Mouse (Mus musculus) lung, embryonic 16.5 days (tissue): ENCODE results near the gene Zswim7. TPM values are rescaled to one million over a fixed set of nuclear protein-coding genes. Genes with fewer than 3 reads are reported as not detected.

ENCODE experiments used
- ATAC-seq: fragments of 200-750 bp; cut with Nextera tagmentation; 2 replicates; pipeline ENCODE4 v1.8.0; 2017; ENCODE audit warnings: low read depth, mild to moderate bottlenecking, moderate library complexity
- H3K27ac ChIP-seq: fragments of 300-500 bp; sonication (generic); 2 replicates; pipeline ENCODE4 v1.5.1; 2014; ENCODE audit warnings: mild to moderate bottlenecking, control low read depth, low read length
- H3K27me3 ChIP-seq: fragments of 300-500 bp; sonication (generic); 2 replicates; pipeline ENCODE4 v1.6.1; 2014; ENCODE audit warnings: low read depth, low read length, mixed read lengths; ENCODE audit not compliant: control insufficient read depth, insufficient read depth
- H3K36me3 ChIP-seq: fragments of 300-500 bp; sonication (generic); 2 replicates; pipeline ENCODE4 v1.6.1; 2014; ENCODE audit warnings: low read length; ENCODE audit not compliant: control insufficient read depth, insufficient read depth
- H3K4me1 ChIP-seq: fragments of 300-500 bp; sonication (generic); replicated peaks from 2 replicates; pipeline ENCODE4 v1.6.1; 2014; ENCODE audit warnings: low read length, mixed read lengths; ENCODE audit not compliant: control insufficient read depth, insufficient read depth
- H3K4me2 ChIP-seq: fragments of 300-500 bp; sonication (generic); 2 replicates; pipeline ENCODE4 v1.6.1; 2014; ENCODE audit warnings: low read depth, low read length, control low read depth
- H3K4me3 ChIP-seq: fragments of 300-500 bp; sonication (generic); 2 replicates; pipeline ENCODE4 v1.5.1; 2014; ENCODE audit warnings: mild to moderate bottlenecking, low read length, control low read depth
- H3K9ac ChIP-seq: fragments of 300-500 bp; sonication (generic); 2 replicates; pipeline ENCODE4 v1.6.1; 2014; ENCODE audit warnings: low read length, control low read depth
- H3K9me3 ChIP-seq: fragments of 300-500 bp; sonication (generic); 2 replicates; pipeline ENCODE4 v1.6.1; 2016; ENCODE audit warnings: low read length; ENCODE audit not compliant: control insufficient read depth
- WGBS: fragments of 180-500 bp; shearing (Covaris S2); extraction: QIAGEN DNeasy Blood & Tissue Kit; methylation state at CpG from one replicate; pipeline ENCODE4 v1.1.7; 2014; 5-methylcytosine and 5-hydroxymethylcytosine counted together
- polyA plus RNA-seq: library from polyadenylated mRNA; unstranded; fragments of >200 nt; fragmentation: Nextera tagmentation; extraction: Ambion mirVana; gene quantifications from 2 replicates; pipeline ENCODE4 v1.2.1, GENCODE M21; 2015

Gene Zswim7
- polyA plus RNA-seq, 1 experiment from 2014 or later, result 16.0 TPM

DNA sequence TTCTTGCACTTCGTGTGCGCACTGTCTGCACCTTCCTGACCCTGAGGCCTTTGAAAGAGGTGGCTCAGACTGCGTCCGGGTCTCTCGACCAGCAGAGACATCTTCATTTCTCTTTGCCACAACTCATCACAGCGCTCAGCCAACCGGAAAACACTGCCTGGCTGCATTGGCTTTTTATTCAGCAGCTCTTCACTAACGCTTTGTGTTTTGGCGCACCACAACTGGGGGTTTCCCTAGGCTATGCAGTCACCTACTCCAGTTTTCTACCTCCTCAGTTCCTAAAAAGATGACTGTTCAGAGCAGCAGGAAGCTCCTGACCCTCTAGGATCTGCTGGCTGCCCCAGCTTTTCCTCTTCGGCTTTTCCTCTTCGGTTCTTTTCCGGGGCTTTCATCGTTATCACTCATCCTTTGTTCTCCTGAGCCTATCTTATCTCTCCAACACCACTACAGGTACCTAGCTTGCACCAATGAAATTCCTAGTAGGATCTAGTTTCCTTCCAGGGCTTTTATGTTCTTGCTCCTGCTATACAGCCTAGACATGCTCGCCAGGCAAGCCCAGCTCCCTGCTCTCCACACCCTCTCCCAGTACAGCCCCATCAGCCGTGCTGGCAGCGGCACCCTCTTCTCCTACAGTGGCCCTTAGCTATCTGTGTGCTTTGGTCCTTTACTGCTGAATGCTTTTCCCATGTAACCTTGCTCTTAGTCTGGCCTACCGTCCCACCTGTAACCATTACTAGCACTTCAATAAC, 14.5 kb downstream of the Zswim7 start:
- H3K9ac ChIP-seq, result no peak overlapping the region
- ATAC-seq, result no peak; the same call in 1 of the 2 replicates
- 45% methylated on average over 17 of the region's 17 CpGs for WGBS
- H3K4me1 ChIP-seq, result 0 out of 2 replicates have a peak, but pooled peaks cover 2% of the 10 kb centered on the region
- H3K27ac ChIP-seq, result no peak overlapping the region
- no peak overlapping the region for H3K4me3 ChIP-seq
- no peaks in the 10 kb centered on the region for H3K27me3 ChIP-seq
- H3K4me2 ChIP-seq, result no peak overlapping the region
- H3K9me3 ChIP-seq, result no peaks in the 10 kb centered on the region
- no peaks in the 10 kb centered on the region for H3K36me3 ChIP-seq

DNA sequence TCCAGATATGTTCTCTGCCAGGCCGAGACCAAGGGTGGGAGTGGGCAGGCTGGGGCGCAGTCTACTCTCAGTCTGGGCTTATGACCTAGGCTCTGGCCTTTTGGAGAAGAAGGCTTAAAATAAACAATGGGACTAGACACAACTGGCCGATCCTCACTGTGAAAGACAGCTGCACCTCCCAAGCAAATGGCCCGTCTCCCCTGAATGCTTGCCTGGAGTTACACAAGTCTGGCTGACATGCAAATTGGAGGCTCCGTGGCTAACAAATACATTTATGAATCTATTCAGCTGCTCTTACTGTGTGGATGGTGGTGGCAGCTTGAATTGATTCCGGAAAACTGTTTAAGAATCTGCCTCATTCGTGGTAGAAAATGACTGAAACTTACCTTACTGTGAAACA, 15.5 kb downstream of the Zswim7 start:
- ATAC-seq, result no peak
- H3K4me3 ChIP-seq, result no peak overlapping the region
- no peak overlapping the region for H3K9ac ChIP-seq
- no peaks in the 10 kb centered on the region for H3K9me3 ChIP-seq
- H3K4me1 ChIP-seq, result no peaks in the 10 kb centered on the region
- H3K27me3 ChIP-seq, result no peaks in the 10 kb centered on the region
- H3K27ac ChIP-seq, result no peak overlapping the region
- H3K4me2 ChIP-seq, result no peak overlapping the region
- 80% methylated on average over 7 of the region's 7 CpGs for WGBS
- no peaks in the 10 kb centered on the region for H3K36me3 ChIP-seq

DNA sequence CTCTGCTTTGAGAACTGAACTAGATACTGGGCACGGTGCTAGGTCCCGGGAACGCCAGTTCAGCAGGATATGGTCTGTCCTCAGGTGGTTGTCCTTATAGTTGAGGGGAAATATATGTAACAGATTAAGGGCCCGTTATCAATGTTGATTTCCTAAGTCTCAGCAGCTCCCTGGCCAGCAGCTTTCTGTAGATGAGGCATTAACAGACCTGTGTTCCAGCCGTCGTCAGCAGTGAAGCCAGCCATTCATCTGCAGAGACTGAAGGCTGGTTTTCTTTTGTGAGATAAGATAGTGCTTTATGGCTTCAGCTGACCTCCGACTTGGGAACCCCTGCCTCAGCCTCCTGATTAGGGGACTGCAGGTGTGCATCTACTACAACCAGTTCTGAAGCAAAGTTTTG, 17.2 kb downstream of the Zswim7 start:
- H3K27ac ChIP-seq, result no peak overlapping the region
- ATAC-seq, result no peak
- H3K9ac ChIP-seq, result no peak overlapping the region
- WGBS, result 48% methylated on average over 7 of the region's 7 CpGs
- H3K4me2 ChIP-seq, result no peak overlapping the region
- no peaks in the 10 kb centered on the region for H3K36me3 ChIP-seq
- H3K9me3 ChIP-seq, result no peaks in the 10 kb centered on the region
- no peaks in the 10 kb centered on the region for H3K4me1 ChIP-seq
- H3K4me3 ChIP-seq, result no peak overlapping the region
- H3K27me3 ChIP-seq, result no peaks in the 10 kb centered on the region

DNA sequence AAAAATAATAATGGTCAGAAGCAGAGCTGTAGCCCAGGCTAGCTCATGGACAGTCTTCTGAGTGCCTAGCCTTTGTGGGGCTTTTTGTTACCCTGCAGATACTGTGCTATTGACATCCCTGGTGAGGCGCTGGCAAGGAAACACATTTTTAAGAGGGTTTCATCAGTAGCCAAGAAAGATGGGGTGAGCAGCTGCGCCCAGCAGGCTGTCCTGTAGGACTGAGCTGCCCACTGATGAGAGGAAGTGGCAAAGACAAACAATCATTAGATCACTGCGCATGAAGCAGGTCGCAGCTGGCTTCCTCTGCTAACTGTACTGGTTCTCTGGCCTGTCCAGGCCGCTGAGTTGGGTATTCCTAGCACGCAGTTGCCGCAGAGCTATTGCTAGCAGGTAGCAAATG, 17.6 kb downstream of the Zswim7 start:
- H3K9ac ChIP-seq, result no peak overlapping the region
- no peaks in the 10 kb centered on the region for H3K9me3 ChIP-seq
- 48% methylated on average over 7 of the region's 7 CpGs for WGBS
- H3K4me2 ChIP-seq, result no peak overlapping the region
- no peak overlapping the region for H3K27ac ChIP-seq
- no peak overlapping the region for H3K4me3 ChIP-seq
- H3K27me3 ChIP-seq, result no peaks in the 10 kb centered on the region
- peak; percentile 54 for ATAC-seq
- no peaks in the 10 kb centered on the region for H3K4me1 ChIP-seq
- H3K36me3 ChIP-seq, result no peaks in the 10 kb centered on the region

DNA sequence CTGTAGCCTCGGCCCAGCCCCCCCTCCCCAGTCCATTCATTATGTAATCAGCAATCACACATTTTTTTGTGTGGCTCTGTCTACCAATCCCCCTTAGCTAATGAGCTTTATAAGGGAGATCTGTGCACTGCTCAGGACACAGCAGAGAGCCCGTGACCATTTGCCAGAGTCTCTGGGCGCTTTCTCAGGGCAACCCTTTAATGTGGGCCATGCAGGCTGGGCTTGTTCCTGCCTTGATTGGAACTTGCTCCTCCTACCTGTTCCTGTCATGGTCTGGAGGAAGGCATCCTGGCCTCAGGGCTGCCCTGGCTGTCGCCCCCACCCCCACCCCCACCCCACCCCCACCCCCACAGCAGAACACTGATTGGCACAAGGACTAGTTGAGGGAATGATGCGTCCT, 22.0 kb downstream of the Zswim7 start:
- no peaks in the 10 kb centered on the region for H3K4me1 ChIP-seq
- 53% methylated on average over 5 of the region's 5 CpGs for WGBS
- no peaks in the 10 kb centered on the region for H3K36me3 ChIP-seq
- no peaks in the 10 kb centered on the region for H3K27me3 ChIP-seq
- H3K9me3 ChIP-seq, result no peaks in the 10 kb centered on the region
- H3K4me2 ChIP-seq, result no peak overlapping the region
- ATAC-seq, result no peak
- no peak overlapping the region for H3K27ac ChIP-seq
- no peak overlapping the region for H3K4me3 ChIP-seq
- no peak overlapping the region for H3K9ac ChIP-seq

DNA sequence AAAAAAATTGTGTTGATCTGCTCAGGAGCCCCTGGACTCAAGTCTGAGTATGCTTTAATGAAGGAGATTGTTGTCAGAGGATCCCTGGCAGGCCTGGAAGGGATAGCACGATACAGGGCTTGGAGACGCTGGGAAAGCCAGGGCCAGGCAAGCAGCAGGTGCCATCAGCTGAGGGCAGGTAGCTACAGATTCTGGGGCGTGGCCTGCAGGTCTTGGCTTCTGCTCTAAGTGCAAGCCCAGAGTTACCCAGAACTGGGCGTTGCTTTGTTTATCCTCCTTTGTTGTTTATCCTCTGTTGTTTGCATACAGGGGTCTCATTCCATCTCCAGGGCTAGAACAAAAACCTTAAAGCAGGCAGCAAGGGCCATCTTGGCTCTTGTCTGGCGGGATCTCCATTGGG, 27.8 kb downstream of the Zswim7 start:
- Histone ChIP-seq H3K4me1 (peaks cover 13% of the 10 kb centered on the region), H3K9me3 (no peaks in the 10 kb centered on the region), H3K9ac (no peak overlapping the region), H3K27ac (no peak overlapping the region), H3K4me2 (no peak overlapping the region), H3K27me3 (peaks cover 16% of the 10 kb centered on the region), H3K4me3 (no peak overlapping the region), H3K36me3 (no peaks in the 10 kb centered on the region)
- WGBS, result 64% methylated on average over 5 of the region's 5 CpGs
- ATAC-seq, result no peak

DNA sequence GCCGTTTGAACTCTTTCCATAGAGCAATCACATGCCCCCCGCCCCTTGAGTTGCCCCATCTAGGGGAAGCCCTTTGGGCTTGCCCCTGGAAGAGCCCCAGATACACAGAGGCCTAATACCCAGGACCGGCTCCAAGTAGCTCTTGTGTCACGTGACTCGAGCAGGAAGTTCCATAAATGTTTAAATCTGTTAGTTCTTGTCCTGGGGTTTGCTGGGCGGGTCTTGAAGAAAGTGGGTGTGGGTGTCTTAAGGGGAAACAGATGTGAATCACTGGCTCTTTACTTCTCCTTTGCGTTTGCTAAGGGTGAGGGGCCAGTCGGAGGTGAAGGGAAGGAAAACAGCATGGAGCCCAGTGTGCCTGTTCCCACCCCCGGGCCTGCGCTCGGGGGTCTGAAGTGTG, 30.1 kb downstream of the Zswim7 start:
- Histone ChIP-seq H3K27ac (no peak overlapping the region), H3K27me3 (peaks cover 16% of the 10 kb centered on the region), H3K4me1 (peaks cover 13% of the 10 kb centered on the region), H3K36me3 (no peaks in the 10 kb centered on the region), H3K4me2 (no peak overlapping the region), H3K9me3 (no peaks in the 10 kb centered on the region), H3K9ac (no peak overlapping the region), H3K4me3 (no peak overlapping the region)
- ATAC-seq, result peak; percentile 14; the same call in 1 of the 2 replicates
- WGBS, result 31% methylated on average over 11 of the region's 11 CpGs

DNA sequence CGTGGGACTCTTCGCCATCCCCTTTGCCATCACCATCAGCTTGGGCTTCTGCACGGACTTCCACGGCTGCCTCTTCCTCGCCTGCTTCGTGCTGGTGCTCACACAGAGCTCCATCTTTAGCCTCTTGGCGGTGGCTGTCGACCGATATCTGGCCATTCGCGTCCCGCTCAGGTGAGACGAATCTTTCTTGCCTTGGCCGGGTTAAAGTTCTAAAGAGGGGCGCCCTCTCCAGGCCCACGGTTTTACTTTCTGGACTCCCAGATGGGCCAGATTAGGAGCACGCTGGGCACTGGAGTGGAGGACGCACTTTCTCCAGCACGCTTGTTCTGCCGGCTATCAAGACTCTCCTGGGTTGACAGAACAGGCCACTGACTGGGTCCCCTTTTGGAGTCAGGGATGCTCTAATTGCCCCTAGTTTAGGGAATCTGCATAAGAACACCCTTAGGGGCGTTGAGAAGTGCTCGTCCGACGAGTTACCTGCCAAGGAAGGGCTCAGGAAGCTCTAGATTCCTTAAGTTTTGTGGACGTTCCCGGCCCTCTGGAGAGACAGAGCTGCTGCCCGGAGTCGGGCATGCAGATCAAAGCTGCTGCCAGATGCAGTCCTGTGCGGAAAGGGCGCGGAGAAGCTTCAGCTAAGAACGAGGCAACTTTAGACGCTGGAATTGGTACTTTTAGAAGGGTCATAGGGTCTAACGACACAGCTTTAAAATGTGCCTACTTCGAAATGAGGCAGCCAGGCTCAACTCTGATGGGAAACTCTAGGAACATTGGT, 31.7 kb downstream of the Zswim7 start:
- Histone ChIP-seq H3K36me3 (no peaks in the 10 kb centered on the region), H3K4me3 (peak overlapping the region; percentile 66), H3K4me2 (peak overlapping the region; percentile 98), H3K4me1 (peaks cover 13% of the 10 kb centered on the region), H3K27ac (no peak overlapping the region), H3K9me3 (peaks cover 4% of the 10 kb centered on the region; the same call in 1 of the 2 replicates), H3K27me3 (peaks cover 16% of the 10 kb centered on the region), H3K9ac (peak overlapping the region; percentile 60)
- WGBS, result 3% methylated on average over 35 of the region's 35 CpGs
- ATAC-seq, result peak; percentile 37

DNA sequence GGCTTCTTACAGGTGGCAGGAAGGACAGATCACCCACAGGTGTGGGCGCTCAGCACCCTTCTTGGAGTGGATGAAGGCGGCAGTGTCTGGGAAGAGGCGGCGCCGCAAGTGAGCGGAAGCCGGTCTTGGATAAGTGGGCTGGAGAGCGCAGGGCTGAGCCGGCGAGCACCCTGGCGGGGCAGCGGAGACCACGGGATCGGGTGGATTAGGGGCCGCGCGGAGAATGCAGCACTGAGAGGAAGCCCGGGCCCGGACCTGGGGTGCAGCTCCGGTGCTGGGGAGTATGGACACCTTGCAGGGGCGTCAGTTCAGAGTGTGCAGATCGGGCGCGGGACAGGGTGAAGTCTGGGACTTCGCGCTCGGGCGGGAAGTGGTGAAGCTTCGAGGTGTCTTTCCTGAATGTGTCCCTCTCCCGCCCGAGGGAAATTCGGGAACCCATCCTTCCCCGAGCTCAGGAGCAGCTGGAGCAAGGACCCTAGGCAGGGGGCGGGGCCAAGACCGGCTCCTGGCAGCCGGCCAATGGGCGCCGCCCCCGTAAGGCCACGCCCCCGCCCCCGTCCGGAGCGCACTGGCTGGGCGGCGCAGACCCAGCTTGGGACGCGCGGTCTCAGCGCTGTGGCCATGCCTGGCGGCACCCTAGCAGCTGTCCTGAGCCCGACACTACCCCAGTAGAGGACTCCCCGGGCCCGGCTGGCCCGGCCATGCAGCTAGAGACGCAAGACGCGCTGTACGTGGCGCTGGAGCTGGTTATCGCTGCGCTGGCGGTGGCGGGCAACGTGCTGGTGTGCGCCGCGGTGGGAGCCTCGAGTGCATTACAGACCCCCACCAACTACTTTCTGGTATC, 32.6 kb downstream of the Zswim7 start, which contains the start of gene Adora2b:
TSS of gene Adora2b (plus strand) at position 584 of the 844 bp plus-strand sequence.
- peaks cover 13% of the 10 kb centered on the region for H3K4me1 ChIP-seq
- peaks cover 16% of the 10 kb centered on the region for H3K27me3 ChIP-seq
- H3K27ac ChIP-seq, result peak within 1 kb of the TSS; percentile 72
- H3K36me3 ChIP-seq, result no peaks in the 10 kb centered on the region
- under 1% methylated on average over 67 of the region's 69 CpGs for WGBS
- peak within 1 kb of the TSS; percentile 98 for H3K4me2 ChIP-seq
- H3K4me3 ChIP-seq, result peak within 1 kb of the TSS; percentile 66
- ATAC-seq, result peak; percentile 94
- H3K9ac ChIP-seq, result peak within 1 kb of the TSS; percentile 60
- H3K9me3 ChIP-seq, result peaks cover 4% of the 10 kb centered on the region; the same call in 1 of the 2 replicates
